Mouse (Mus musculus) CH12.LX (cell line): ENCODE data around the gene Rims3. TPM values are rescaled to one million over a fixed set of nuclear protein-coding genes. Genes with fewer than 3 reads are reported as not detected.
A peak's percentile ranks its signal among the peaks of the same experiment; 100 is the strongest.

Source experiments
- DNase-seq: peaks from one replicate; pipeline ENCODE4 v3.0.0-alpha.2; 2013; ENCODE audit errors: extremely low read depth
- H3K27ac ChIP-seq: 2 replicates; pipeline ENCODE4 v1.5.1; 2012; ENCODE audit warnings: low read depth, mild to moderate bottlenecking, control low read depth, moderate library complexity; ENCODE audit not compliant: insufficient read depth
- H3K27me3 ChIP-seq: replicated peaks from 2 replicates; pipeline ENCODE3; 2012; ENCODE audit warnings: inconsistent platforms
- H3K36me3 ChIP-seq, 2 experiments: replicated peaks in 1 of 2; 2 replicates each; pipeline versions ENCODE3 to v1.6.1; 2012; ENCODE audit warnings: inconsistent platforms in 1 of 2, low read length in 1 of 2, mild to moderate bottlenecking in 1 of 2, mixed read lengths in 1 of 2, moderate library complexity in 1 of 2; ENCODE audit not compliant: control insufficient read depth in 1 of 2, insufficient read depth in 1 of 2
- H3K4me1 ChIP-seq, 2 experiments: 2 replicates each; pipeline ENCODE4 v1.6.1; 2012; ENCODE audit warnings: inconsistent platforms in 1 of 2, moderate library complexity in 1 of 2; ENCODE audit not compliant: insufficient read depth in 2 of 2, control insufficient read depth in 1 of 2
- H3K4me2 ChIP-seq: 2 replicates; pipeline ENCODE4 v1.6.1; 2012; ENCODE audit warnings: low read depth, mild to moderate bottlenecking, control low read depth; ENCODE audit not compliant: poor library complexity, insufficient read depth, severe bottlenecking
- H3K4me3 ChIP-seq, 3 experiments: fragments of 150-350 bp in 1 of 3; sonication (generic) in 1 of 3; replicated peaks in 1 of 3; 2 replicates each; pipeline versions ENCODE3 to v1.5.1; 2011 to 2012; ENCODE audit warnings: low read depth in 2 of 3, low read length in 2 of 3, mild to moderate bottlenecking in 2 of 3, moderate library complexity in 2 of 3, control low read depth in 1 of 3, improper control_type of control experiment in 1 of 3, inconsistent platforms in 1 of 3, mixed read lengths in 1 of 3; ENCODE audit not compliant: poor library complexity in 1 of 3
- H3K79me2 ChIP-seq: replicated peaks from 2 replicates; pipeline ENCODE4 v1.6.1; 2012; ENCODE audit warnings: mild to moderate bottlenecking, moderate library complexity; ENCODE audit not compliant: control insufficient read depth, poor library complexity, insufficient read depth, severe bottlenecking; ENCODE audit errors: extremely low read depth
- H3K9ac ChIP-seq: 2 replicates; pipeline ENCODE4 v1.6.1; 2012; ENCODE audit warnings: low read depth, mild to moderate bottlenecking, control low read depth, moderate library complexity; ENCODE audit not compliant: insufficient read depth
- H3K9me3 ChIP-seq: replicated peaks from 2 replicates; pipeline ENCODE3; 2012; ENCODE audit warnings: low read length, inconsistent platforms, mixed read lengths
- CHD1 ChIP-seq: IDR thresholded peaks from 2 replicates; pipeline ENCODE4 v1.6.1; 2012; ENCODE audit warnings: low read depth, low read length, improper control_type of control experiment, inconsistent platforms
- CHD2 ChIP-seq: IDR thresholded peaks from 2 replicates; pipeline ENCODE4 v1.6.1; 2011; ENCODE audit warnings: low read length, improper control_type of control experiment
- ELF1 ChIP-seq: IDR thresholded peaks from 2 replicates; pipeline ENCODE4 v1.6.1; 2014; ENCODE audit warnings: low read depth, mild to moderate bottlenecking, inconsistent platforms, low read length, improper control_type of control experiment
- EP300 ChIP-seq: IDR thresholded peaks from 2 replicates; pipeline ENCODE4 v1.6.1; 2011; ENCODE audit warnings: low read length, improper control_type of control experiment
- GABPA ChIP-seq: IDR thresholded peaks from 2 replicates; pipeline ENCODE4 v1.6.1; 2012; ENCODE audit warnings: low read depth, low read length, improper control_type of control experiment, inconsistent platforms; ENCODE audit not compliant: insufficient replicate concordance
- HCFC1 ChIP-seq: IDR thresholded peaks from 2 replicates; pipeline ENCODE4 v1.6.1; 2012; ENCODE audit warnings: low read depth, mild to moderate bottlenecking, inconsistent platforms, low read length, improper control_type of control experiment
- IRF4 ChIP-seq: IDR thresholded peaks from 2 replicates; pipeline ENCODE4 v1.6.1; 2014; ENCODE audit warnings: low read depth, mild to moderate bottlenecking, inconsistent platforms, low read length, improper control_type of control experiment
- JUN ChIP-seq: IDR thresholded peaks from 2 replicates; pipeline ENCODE4 v1.6.1; 2011; ENCODE audit warnings: low read depth, mild to moderate bottlenecking, low read length, improper control_type of control experiment, moderate library complexity; ENCODE audit not compliant: insufficient read depth
- JUND ChIP-seq: conservative IDR thresholded peaks from 2 replicates; pipeline ENCODE4 v1.6.1; 2011; ENCODE audit warnings: low read depth, low read length, improper control_type of control experiment
- MAX ChIP-seq: IDR thresholded peaks from 2 replicates; pipeline ENCODE4 v1.6.1; 2011; ENCODE audit warnings: low read length, improper control_type of control experiment
- MAZ ChIP-seq: IDR thresholded peaks from 2 replicates; pipeline ENCODE4 v1.6.1; 2012; ENCODE audit warnings: low read depth, mild to moderate bottlenecking, inconsistent platforms, low read length, improper control_type of control experiment, moderate library complexity
- MEF2A ChIP-seq: IDR thresholded peaks from 2 replicates; pipeline ENCODE4 v1.6.1; 2014; ENCODE audit warnings: low read depth, mild to moderate bottlenecking, inconsistent platforms, low read length, improper control_type of control experiment, borderline replicate concordance
- MXI1 ChIP-seq: IDR thresholded peaks from 2 replicates; pipeline ENCODE4 v1.6.1; 2011; ENCODE audit warnings: mild to moderate bottlenecking, low read depth, low read length, improper control_type of control experiment
- NELFE ChIP-seq: IDR thresholded peaks from 2 replicates; pipeline ENCODE4 v1.6.1; 2011; ENCODE audit warnings: low read depth, low read length, improper control_type of control experiment
- NRF1 ChIP-seq: IDR thresholded peaks from 2 replicates; pipeline ENCODE4 v1.6.1; 2014; ENCODE audit warnings: low read depth, mild to moderate bottlenecking, inconsistent platforms, low read length, improper control_type of control experiment, moderate library complexity
- POLR2A ChIP-seq: IDR thresholded peaks from 2 replicates; pipeline ENCODE4 v1.6.1; 2011; ENCODE audit warnings: low read depth, mild to moderate bottlenecking, improper control_type of control experiment, low read length
- SIN3A ChIP-seq: IDR thresholded peaks from 2 replicates; pipeline ENCODE4 v1.6.1; 2012; ENCODE audit warnings: low read length, improper control_type of control experiment, inconsistent platforms
- SMC3 ChIP-seq: IDR thresholded peaks from 2 replicates; pipeline ENCODE4 v1.6.1; 2011; ENCODE audit warnings: low read depth, low read length, improper control_type of control experiment
- TCF12 ChIP-seq: IDR thresholded peaks from 2 replicates; pipeline ENCODE4 v1.6.1; 2014; ENCODE audit warnings: low read depth, mild to moderate bottlenecking, inconsistent platforms, low read length, improper control_type of control experiment
- ZKSCAN1 ChIP-seq: IDR thresholded peaks from 2 replicates; pipeline ENCODE4 v1.6.1; 2012; ENCODE audit warnings: low read depth, inconsistent platforms, low read length, improper control_type of control experiment, borderline replicate concordance
- ZMIZ1 ChIP-seq: IDR thresholded peaks from 2 replicates; pipeline ENCODE4 v1.6.1; 2012; ENCODE audit warnings: low read depth, mild to moderate bottlenecking, inconsistent platforms, low read length, improper control_type of control experiment
- ZNF384 ChIP-seq: IDR thresholded peaks from 2 replicates; pipeline ENCODE4 v1.6.1; 2012; ENCODE audit warnings: low read depth, low read length, improper control_type of control experiment, inconsistent platforms
- dilution Hi-C: fragments of 300-500 bp; cut with MboI; formaldehyde crosslinking; loops from 2 replicates; pipeline ENCODE4 v1.14.3; 2020; ENCODE audit warnings: low sequenced_read_pairs; ENCODE audit not compliant: extremely low pct_unique_long_range_greater_than_20kb, extremely low pct_ligation_motif_present
- in situ Hi-C: fragments of 300-500 bp; cut with MboI; formaldehyde crosslinking; loops from 3 replicates; pipeline ENCODE4 v1.14.3; 2019; ENCODE audit warnings: low sequenced_read_pairs, low pct_ligation_motif_present, low pct_unique_long_range_greater_than_20kb, mixed read lengths
- polyA plus RNA-seq: library from polyadenylated mRNA; unstranded; fragments of >175 nt; gene quantifications from 2 replicates; pipeline ENCODE4 v1.2.1, GENCODE M21; 2012; ENCODE audit warnings: low read depth; ENCODE audit not compliant: insufficient read length
- total RNA-seq, 2 experiments: library from RNA; depleted of rRNA; stranded (reverse); fragments of 300-350 nt in 1 of 2; fragments of >200 nt in 1 of 2; gene quantifications; 2 replicates each; pipeline ENCODE4 v1.2.3; 2012 to 2014

The Rims3 gene
- total and polyA plus RNA-seq, 3 experiments = 0.05 to 0.17 (median 0.13) TPM

- TF ChIP-seq EP300 (peak; percentile 65), NELFE (0 out of 2 replicates have a peak, but pooled peaks have one; percentile 16), HCFC1 (0 out of 2 replicates have a peak, but pooled peaks have one; percentile 8), SIN3A (0 out of 2 replicates have a peak, but pooled peaks have one; percentile 33), SMC3 (no peak), IRF4 (peak; percentile 77), NRF1 (no peak), TCF12 (0 out of 2 replicates have a peak, but pooled peaks have one; percentile 37), JUN (no peak), ZKSCAN1 (0 out of 2 replicates have a peak, but pooled peaks have one; percentile 14), JUND (0 out of 2 replicates have a peak, but pooled peaks have one; percentile 6)
- no peak overlapping the region for H3K9ac ChIP-seq
- DNase-seq = peak; percentile 53
Observed at GRCm38 (mm10) chr4:120913861-120914260, 59.2 kb downstream of the Rims3 start.

GRCm38 (mm10) chr4:120914501-120914900, 59.9 kb downstream of the Rims3 start:
- in situ Hi-C loops = loop anchor here (10.0 kb wide), 1 partner anchor 120 kb away; the partner anchor contains the start of gene Col9a2
- peak overlapping the region; percentile 34; the same call in 1 of the 2 replicates for H3K4me2 ChIP-seq
- TF ChIP-seq NELFE (no peak), MAZ (no peak), ZNF384 (no peak), MEF2A (no peak), POLR2A (no peak), CHD1 (no peak), ZMIZ1 (no peak), MAX (no peak), GABPA (no peak), CHD2 (no peak), SMC3 (no peak), MXI1 (no peak), JUN (no peak), ELF1 (no peak), SIN3A (no peak), TCF12 (no peak)
- dilution Hi-C loops = no loop called here
- no peaks in the 10 kb centered on the region for H3K79me2 ChIP-seq
- no peak overlapping the region for H3K27ac ChIP-seq
- no peaks in the 10 kb centered on the region for H3K9me3 ChIP-seq
- H3K4me3 ChIP-seq = no peak overlapping the region
- H3K4me1 ChIP-seq = peaks cover 19 to 37% of the 10 kb centered on the region in 2 experiments
- H3K9ac ChIP-seq = 0 out of 2 replicates have a peak overlapping the region, but pooled peaks have one; percentile 7
- H3K36me3 ChIP-seq = peaks cover 0 to 2% of the 10 kb centered on the region in 2 experiments
- H3K27me3 ChIP-seq = peaks cover 1% of the 10 kb centered on the region
- DNase-seq = peak; percentile 79

More at GRCm38 (mm10) chr4:120913861-120914260, 59.2 kb downstream of the Rims3 start:
- dilution Hi-C loops = no loop called here
- peaks cover 1% of the 10 kb centered on the region for H3K27me3 ChIP-seq
- H3K9me3 ChIP-seq = no peaks in the 10 kb centered on the region
- H3K79me2 ChIP-seq = no peaks in the 10 kb centered on the region
- no peak overlapping the region for H3K4me3 ChIP-seq
- no peaks in the 10 kb centered on the region for H3K36me3 ChIP-seq
- no peak overlapping the region for H3K27ac ChIP-seq
- peaks cover 20 to 40% of the 10 kb centered on the region in 2 experiments for H3K4me1 ChIP-seq
- H3K4me2 ChIP-seq = 0 out of 2 replicates have a peak overlapping the region, but pooled peaks have one; percentile 22
- in situ Hi-C loops = loop anchor here (10.0 kb wide), 1 partner anchor 121 kb away; the partner anchor contains the start of gene Col9a2
